Mouse (Mus musculus) olfactory bulb, adult 2 months (tissue): ENCODE data around the gene Galr3. TPM values are rescaled to one million over a fixed set of nuclear protein-coding genes. Genes with fewer than 3 reads are reported as not detected.

Experiments
- H3K27ac ChIP-seq: fragments of 200-500 bp; 2 replicates; pipeline ENCODE4 v1.5.1; 2012; ENCODE audit warnings: low read depth, low read length; ENCODE audit not compliant: insufficient read depth
- H3K4me1 ChIP-seq: fragments of 200-500 bp; 2 replicates; pipeline ENCODE4 v1.6.1; 2012; ENCODE audit warnings: low read length; ENCODE audit not compliant: control insufficient read depth, insufficient read depth
- H3K4me3 ChIP-seq: fragments of 200-500 bp; 2 replicates; pipeline ENCODE4 v1.5.1; 2012; ENCODE audit warnings: mild to moderate bottlenecking, low read depth, low read length, moderate library complexity; ENCODE audit not compliant: insufficient read depth
- CTCF ChIP-seq: fragments of 200-500 bp; IDR thresholded peaks from 2 replicates; pipeline ENCODE4 v1.5.1; 2012; ENCODE audit warnings: low read depth, mild to moderate bottlenecking, low read length, moderate library complexity; ENCODE audit not compliant: insufficient read depth
- POLR2A ChIP-seq: fragments of 200-500 bp; IDR thresholded peaks from 2 replicates; pipeline ENCODE4 v1.6.1; 2012; ENCODE audit warnings: mild to moderate bottlenecking, low read depth, low read length, moderate library complexity; ENCODE audit not compliant: insufficient read depth
- WGBS: fragments of 180-500 bp; shearing (Covaris S2); methylation state at CpG from one replicate; pipeline ENCODE4 v1.1.7; 2018; 5-methylcytosine and 5-hydroxymethylcytosine counted together
- polyA plus RNA-seq: library from polyadenylated mRNA; stranded (reverse); fragments of >200 nt; gene quantifications from 2 replicates; pipeline ENCODE4 v1.2.4, GENCODE M21; 2012; ENCODE audit warnings: low replicate concordance; ENCODE audit not compliant: missing spikeins, insufficient read depth, insufficient read length

The Galr3 gene
- polyA plus RNA-seq, 1 experiment, result not detected

DNA sequence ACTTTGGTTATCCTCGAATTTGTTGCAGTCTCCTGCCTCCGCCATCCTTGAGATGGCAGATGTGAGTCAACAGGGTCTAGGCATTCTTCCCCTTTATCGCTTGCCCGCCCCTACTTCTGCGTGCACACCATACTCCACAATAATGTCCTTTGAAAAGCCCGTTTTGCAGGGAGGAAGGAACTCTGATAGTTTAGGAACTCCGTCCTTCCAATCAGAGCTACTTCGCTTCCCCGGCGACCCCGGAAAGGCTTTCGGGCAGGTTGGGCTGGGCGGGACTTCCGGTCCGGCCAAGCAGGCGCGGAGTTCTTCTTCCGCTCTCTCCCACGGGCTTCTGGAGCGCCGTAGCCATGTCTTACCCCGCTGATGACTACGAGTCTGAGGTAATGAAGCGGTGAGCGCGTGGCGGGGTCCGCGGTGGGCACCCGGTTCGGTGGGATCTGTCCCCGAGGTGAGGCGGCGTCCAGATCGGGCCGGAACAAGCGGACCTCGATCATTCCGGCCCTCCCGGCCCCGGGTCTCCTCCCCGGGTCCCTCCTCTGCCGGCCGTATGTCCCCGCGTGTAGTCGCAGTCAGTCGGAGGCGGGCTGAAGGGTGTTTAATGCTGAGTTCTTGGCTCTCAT is 33.3 kb downstream of the Galr3 start, which contains the start of gene Eif3l:
Eif3l (plus strand) TSS at position 267 of the 620 bp plus-strand sequence.
- H3K4me1 ChIP-seq, result peaks cover 14% of the 10 kb centered on the region

DNA sequence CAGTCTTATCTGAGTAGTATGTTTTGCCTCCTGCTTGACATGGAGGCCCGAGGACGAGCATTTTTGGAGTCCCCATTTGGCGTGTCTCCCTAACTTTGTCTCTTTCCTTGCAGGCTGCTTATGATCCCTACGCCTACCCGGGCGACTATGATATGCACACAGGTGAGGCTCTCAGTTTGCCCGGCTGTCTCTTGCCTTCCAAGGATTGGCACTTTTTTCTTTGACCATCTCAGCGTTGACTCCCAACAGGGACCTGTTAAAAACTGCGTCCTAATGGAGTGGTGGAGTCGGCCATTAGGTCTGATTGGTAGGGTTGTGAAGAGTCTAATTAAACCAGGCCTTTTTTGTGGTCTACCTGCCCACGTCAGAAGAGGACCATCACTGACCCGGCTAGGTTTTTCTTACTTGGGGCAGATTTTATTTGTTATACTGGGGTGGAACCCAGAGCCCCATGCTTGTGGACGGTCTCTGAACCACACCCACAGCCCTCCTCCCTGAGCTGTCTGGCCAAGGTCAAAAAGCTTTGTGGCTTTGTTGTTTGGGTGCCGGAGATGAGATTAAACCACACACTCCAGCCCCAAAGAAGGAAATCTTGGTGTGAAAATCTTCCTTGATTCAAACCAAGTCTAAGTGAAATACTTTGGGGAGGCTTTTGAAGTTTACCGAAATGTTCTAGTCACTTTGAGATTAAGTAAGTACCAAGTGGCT is 34.1 kb downstream of the Galr3 start:
- H3K4me3 ChIP-seq, result peak overlapping the region; percentile 80
- WGBS, result 36% methylated on average over 15 of the region's 15 CpGs
- peaks cover 14% of the 10 kb centered on the region for H3K4me1 ChIP-seq
- H3K27ac ChIP-seq, result no peak overlapping the region
- TF ChIP-seq CTCF (no peak), POLR2A (no peak)

More for the DNA sequence above, 33.3 kb downstream of the Galr3 start, which contains the start of gene Eif3l:
- no peak for TF ChIP-seq CTCF
- peak; percentile 54 for TF ChIP-seq POLR2A
- 1% methylated on average over 49 of the region's 49 CpGs for WGBS
- peak within 1 kb of the TSS; percentile 50 for H3K27ac ChIP-seq
- peak within 1 kb of the TSS; percentile 80 for H3K4me3 ChIP-seq

DNA sequence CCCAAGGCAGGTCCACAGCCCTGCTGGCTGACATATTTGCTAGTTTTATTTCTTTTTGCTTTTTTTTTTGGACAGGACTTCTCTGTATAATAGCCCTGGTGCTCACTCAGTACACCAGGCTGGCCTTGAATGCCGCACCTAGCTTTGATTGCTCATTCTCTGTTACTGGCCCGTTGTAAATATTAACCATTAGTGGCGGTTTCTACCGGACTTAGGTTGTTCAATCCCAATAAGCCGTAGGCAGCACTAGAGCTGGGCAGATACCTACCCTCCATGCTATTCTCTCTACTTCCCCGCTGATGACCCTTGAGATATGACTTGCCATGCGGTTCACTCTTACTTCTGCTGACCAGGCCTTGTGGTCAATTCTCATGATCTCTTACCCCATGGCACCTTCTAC is 37.9 kb downstream of the Galr3 start:
- no peak for TF ChIP-seq CTCF
- TF ChIP-seq POLR2A, result no peak
- H3K27ac ChIP-seq, result no peak overlapping the region
- no peak overlapping the region for H3K4me3 ChIP-seq
- 96% methylated on average over 7 of the region's 7 CpGs for WGBS
- peaks cover 11% of the 10 kb centered on the region for H3K4me1 ChIP-seq

DNA sequence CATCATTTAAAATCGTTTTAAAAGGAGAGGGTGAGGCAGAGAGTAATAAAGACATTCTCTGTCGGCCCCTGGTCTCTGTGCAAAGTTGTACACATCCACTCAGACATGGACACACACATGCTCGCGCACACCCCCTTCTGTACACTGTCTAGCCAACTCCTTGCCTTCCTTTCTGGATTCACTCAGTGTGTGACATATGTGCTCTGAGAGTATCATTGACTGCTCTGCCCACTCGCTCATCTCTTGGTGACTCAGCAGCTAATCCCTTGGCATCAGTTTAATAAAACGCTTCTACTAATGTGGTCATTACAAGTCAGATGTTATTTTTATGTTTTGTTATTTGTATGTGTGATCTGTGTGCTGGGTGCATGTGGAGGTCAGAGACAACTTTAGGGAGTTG is 50.6 kb downstream of the Galr3 start:
- 61% methylated on average over 6 of the region's 6 CpGs for WGBS
- H3K4me3 ChIP-seq, result no peak overlapping the region
- 0 out of 2 replicates have a peak, but pooled peaks cover 7% of the 10 kb centered on the region for H3K4me1 ChIP-seq
- H3K27ac ChIP-seq, result no peak overlapping the region
- TF ChIP-seq POLR2A, result no peak
- TF ChIP-seq CTCF, result no peak

Other genes starting within 250 kb of the Galr3 start
- not detected in 2 replicates for gene Card10, start 238.8 kb upstream of the Galr3 start, polyA plus RNA-seq
- gene Cdc42ep1, start 199.3 kb upstream of the Galr3 start, polyA plus RNA-seq, result not detected in 2 replicates
- gene Lgals2, start 186.4 kb upstream of the Galr3 start, polyA plus RNA-seq, result not detected in 2 replicates
- not detected in 2 replicates for gene Gga1, start 164.7 kb upstream of the Galr3 start, polyA plus RNA-seq
- gene Gm49510, start 142.2 kb upstream of the Galr3 start, polyA plus RNA-seq, result not detected in 2 replicates
- gene Sh3bp1, start 142.1 kb upstream of the Galr3 start, polyA plus RNA-seq, result not detected in 2 replicates
- not detected in 2 replicates for gene Pdxp, start 128.0 kb upstream of the Galr3 start, polyA plus RNA-seq
- not detected in 2 replicates for gene Lgals1, start 115.2 kb upstream of the Galr3 start, polyA plus RNA-seq
- gene Nol12, start 107.0 kb upstream of the Galr3 start, polyA plus RNA-seq, result not detected in 2 replicates
- not detected in 2 replicates for gene Triobp, start 94.2 kb upstream of the Galr3 start, polyA plus RNA-seq
- not detected in 2 replicates for gene H1f0, start 13.4 kb upstream of the Galr3 start, polyA plus RNA-seq
- not detected in 2 replicates for gene Ankrd54, start 21.0 kb downstream of the Galr3 start, polyA plus RNA-seq
- gene Eif3l, start 33.3 kb downstream of the Galr3 start, polyA plus RNA-seq, result not detected in 2 replicates
- gene Micall1, start 67.0 kb downstream of the Galr3 start, polyA plus RNA-seq, result 70.4 TPM in 1 of 2 replicates, not detected in the other
- gene Polr2f, start 99.1 kb downstream of the Galr3 start, polyA plus RNA-seq, result not detected in 2 replicates
- not detected in 2 replicates for gene 1700088E04Rik, start 99.4 kb downstream of the Galr3 start, polyA plus RNA-seq
- gene Sox10, start 123.4 kb downstream of the Galr3 start, polyA plus RNA-seq, result not detected in 2 replicates
- not detected in 2 replicates for gene Pick1, start 187.3 kb downstream of the Galr3 start, polyA plus RNA-seq
- gene Gm49486, start 187.5 kb downstream of the Galr3 start, polyA plus RNA-seq, result not detected in 2 replicates
- gene Slc16a8, start 212.9 kb downstream of the Galr3 start, polyA plus RNA-seq, result not detected in 2 replicates
- not detected in 2 replicates for gene Baiap2l2, start 243.7 kb downstream of the Galr3 start, polyA plus RNA-seq